Comparison of ENCODE assay signal across 13 mouse cellular contexts in genomic region chr2:30654582-30654981, GRCm38 (mm10). TPM values are rescaled to one million over a fixed set of nuclear protein-coding genes. Genes with fewer than 3 reads are reported as not detected.
A peak's percentile ranks its signal among the peaks of the same experiment; 100 is the strongest.
DNase-seq lines count a peak whose midpoint lies in the region; ATAC-seq lines count a peak whose summit lies in the region.
"Had no signal": no experiment of that assay in that cellular context is flagged by ENCODE, and none has a peak within 500 bp of the region (broad histone marks: within the 10 kb centered on the region; RNA-seq: fewer than 3 reads in every experiment).

No protein-coding gene starts in this region.

- no peaks in the 10 kb centered on the region for H3K9me3 ChIP-seq in embryonic facial prominence, embryonic 15.5 days (replicated peaks)
- no peaks in the 10 kb centered on the region for H3K9me3 ChIP-seq in midbrain, embryonic 13.5 days
- H3K9me3 ChIP-seq: liver, embryonic 13.5 days had no signal

- H3K9ac ChIP-seq in embryonic facial prominence, embryonic 15.5 days, result no peak overlapping the region
- no peak overlapping the region for H3K9ac ChIP-seq in midbrain, embryonic 13.5 days (replicated peaks)
- H3K9ac ChIP-seq: liver, embryonic 13.5 days had no signal

- peaks cover 71% of the 10 kb centered on the region for H3K4me1 ChIP-seq in embryonic facial prominence, embryonic 15.5 days
- peaks cover 97% of the 10 kb centered on the region for H3K4me1 ChIP-seq in midbrain, embryonic 13.5 days (replicated peaks)

- H3K27ac ChIP-seq in embryonic facial prominence, embryonic 15.5 days (replicated peaks), result peak overlapping the region; percentile 93
- peak overlapping the region; percentile 71 for H3K27ac ChIP-seq in midbrain, embryonic 13.5 days
- H3K27ac ChIP-seq: liver, embryonic 13.5 days had no signal

- WGBS in embryonic facial prominence, embryonic 15.5 days, result 74% methylated on average over 6 of the region's 6 CpGs
- WGBS in midbrain, embryonic 13.5 days, result 57% methylated on average over 6 of the region's 6 CpGs

- ATAC-seq in embryonic facial prominence, embryonic 15.5 days (ENCODE audit: insufficient number of reproducible peaks, low FRiP score, low TSS enrichment, low read depth), result no peak
- ATAC-seq in midbrain, embryonic 13.5 days, result no peak
- ATAC-seq in megakaryocyte progenitor cell, adult 5-6 weeks (replicated peaks; ENCODE audit: poor library complexity), result no peak
- ATAC-seq: Patski had no signal

- no peak overlapping the region for H3K4me3 ChIP-seq in embryonic facial prominence, embryonic 15.5 days (replicated peaks)
- H3K4me3 ChIP-seq in midbrain, embryonic 13.5 days (replicated peaks), result no peak overlapping the region
- H3K4me3 ChIP-seq: liver, embryonic 13.5 days had no signal

- no peak overlapping the region for H3K4me2 ChIP-seq in embryonic facial prominence, embryonic 15.5 days (replicated peaks)
- no peak overlapping the region for H3K4me2 ChIP-seq in midbrain, embryonic 13.5 days (replicated peaks)
- H3K4me2 ChIP-seq: liver, embryonic 13.5 days had no signal

- H3K27me3 ChIP-seq in embryonic facial prominence, embryonic 15.5 days, result no peaks in the 10 kb centered on the region
- no peaks in the 10 kb centered on the region for H3K27me3 ChIP-seq in midbrain, embryonic 13.5 days
- H3K27me3 ChIP-seq: liver, embryonic 13.5 days; Patski had no signal

- DNase-seq in cerebellum, postnatal 10 days, result peak; percentile 60 to 65
- DNase-seq in cerebellum, postnatal 4 days (ENCODE audit: low spot score in 2 of 2), result no peak
- DNase-seq in kidney, adult 8-10 months, result peak; percentile 82 to 92
- no peak for DNase-seq in lung, postnatal 25 days (ENCODE audit: low spot score)
- no peak for DNase-seq in embryo, embryonic 10.5 days (ENCODE audit: low spot score)
- DNase-seq: B cell, adult 2 months; liver, embryonic 13.5 days had no signal

- H3K36me3 ChIP-seq in embryonic facial prominence, embryonic 15.5 days, result no peaks in the 10 kb centered on the region
- H3K36me3 ChIP-seq in midbrain, embryonic 13.5 days, result no peaks in the 10 kb centered on the region
- H3K36me3 ChIP-seq: liver, embryonic 13.5 days had no signal

RNA-seq across cellular contexts. Expression of gene Cstad, which starts 59.7 kb away (rescaled TPM):
- polyA plus RNA-seq in embryonic facial prominence, embryonic 15.5 days (2015; fragmentation: Nextera tagmentation; extraction: Ambion mirVana), result 1.8 and 3.2 TPM in 2 replicates
- polyA plus RNA-seq in midbrain, embryonic 13.5 days (2015; fragmentation: Nextera tagmentation; extraction: Ambion mirVana), result 0.27 and 0.43 TPM in 2 replicates
- 1.3 TPM in 1 of 2 replicates, not detected in the other for total RNA-seq in megakaryocyte progenitor cell, adult 5-6 weeks (2015)
- not detected in 2 replicates for total RNA-seq in megakaryocyte progenitor cell, adult 5-6 weeks (2017)
- total RNA-seq: granulocyte monocyte progenitor cell, adult 5-6 weeks had no signal
- polyA plus RNA-seq: small intestine, adult 2 months had no signal

Comparison
In these comparisons a context has a peak if more than half of its experiments do, and no peak if none do; other contexts are left out.
1. DNase-seq: peak in cerebellum, postnatal 10 days (2 of 2) and kidney, adult 8-10 months (2 of 2); none in cerebellum, postnatal 4 days (0 of 2), lung, postnatal 25 days (single experiment) and embryo, embryonic 10.5 days (single experiment).